Mouse (Mus musculus) kidney, postnatal 0 days (tissue): ENCODE measurements around the gene Enpp4. TPM values are rescaled to one million over a fixed set of nuclear protein-coding genes. Genes with fewer than 3 reads are reported as not detected.

ENCODE experiments used
- ATAC-seq: fragments of 200-750 bp; cut with Nextera tagmentation; replicated peaks from 2 replicates; pipeline ENCODE4 v1.8.0; 2017; ENCODE audit warnings: low read depth, moderate number of reproducible peaks, moderate TSS enrichment, moderate library complexity; ENCODE audit not compliant: low FRiP score
- DNase-seq: peaks from one replicate; pipeline ENCODE4 v3.0.0-alpha.2; 2016; ENCODE audit warnings: low spot score
- H3K27ac ChIP-seq: fragments of 300-500 bp; sonication (generic); 2 replicates; pipeline ENCODE4 v1.5.1; 2014; ENCODE audit warnings: mild to moderate bottlenecking
- H3K27me3 ChIP-seq: fragments of 300-500 bp; sonication (generic); 2 replicates; pipeline ENCODE4 v1.6.1; 2014; ENCODE audit warnings: low read length, mixed read lengths; ENCODE audit not compliant: insufficient read depth
- H3K36me3 ChIP-seq: fragments of 300-500 bp; sonication (generic); 2 replicates; pipeline ENCODE4 v1.6.1; 2014; ENCODE audit warnings: low read length, mixed read lengths; ENCODE audit not compliant: insufficient read depth
- H3K4me1 ChIP-seq: fragments of 300-500 bp; sonication (generic); replicated peaks from 2 replicates; pipeline ENCODE4 v1.6.1; 2014; ENCODE audit warnings: antibody characterized with exemption, low read length, mixed read lengths; ENCODE audit not compliant: insufficient read depth
- H3K4me2 ChIP-seq: fragments of 300-500 bp; sonication (generic); 2 replicates; pipeline ENCODE4 v1.6.1; 2014; ENCODE audit warnings: mild to moderate bottlenecking, low read length, moderate library complexity, mixed read lengths
- H3K4me3 ChIP-seq: fragments of 300-500 bp; sonication (generic); replicated peaks from 2 replicates; pipeline ENCODE4 v1.5.1; 2014; ENCODE audit warnings: low read depth, low read length
- H3K9ac ChIP-seq: fragments of 300-500 bp; sonication (generic); 2 replicates; pipeline ENCODE4 v1.6.1; 2014; ENCODE audit warnings: low read depth, low read length
- H3K9me3 ChIP-seq: fragments of 300-500 bp; sonication (generic); replicated peaks from 2 replicates; pipeline ENCODE4 v1.6.1; 2016; ENCODE audit warnings: low read length, inconsistent platforms, mixed read lengths
- CTCF ChIP-seq: IDR thresholded peaks from 2 replicates; pipeline ENCODE4 v1.5.1; 2016; ENCODE audit warnings: antibody characterized with exemption, low read depth, mild to moderate bottlenecking, moderate library complexity
- WGBS: fragments of 180-500 bp; shearing (Covaris S2); extraction: QIAGEN DNeasy Blood & Tissue Kit; methylation state at CpG from one replicate; pipeline ENCODE4 v1.1.7; 2014; 5-methylcytosine and 5-hydroxymethylcytosine counted together
- polyA plus RNA-seq: library from polyadenylated mRNA; unstranded; fragments of >200 nt; fragmentation: Nextera tagmentation; extraction: Ambion mirVana; gene quantifications from 2 replicates; pipeline ENCODE4 v1.2.1, GENCODE M21; 2015

Gene Enpp4
- polyA plus RNA-seq, 1 experiment from 2014 or later, result 6.4 TPM

GRCm38 (mm10) chr17:44129092-44129750 is 23.6 kb upstream of the Enpp4 start:
- H3K4me2 ChIP-seq, result no peak overlapping the region
- no peak overlapping the region for H3K27ac ChIP-seq
- ATAC-seq, result no peak
- WGBS, result 75% methylated on average over 13 of the region's 13 CpGs
- no peaks in the 10 kb centered on the region for H3K36me3 ChIP-seq
- no peak overlapping the region for H3K4me3 ChIP-seq
- H3K4me1 ChIP-seq, result no peaks in the 10 kb centered on the region
- TF ChIP-seq CTCF, result no peak
- no peaks in the 10 kb centered on the region for H3K9me3 ChIP-seq
- no peak for DNase-seq
- no peaks in the 10 kb centered on the region for H3K27me3 ChIP-seq
- no peak overlapping the region for H3K9ac ChIP-seq

- H3K27ac ChIP-seq, result no peak overlapping the region
- H3K27me3 ChIP-seq, result no peaks in the 10 kb centered on the region
- H3K9me3 ChIP-seq, result no peaks in the 10 kb centered on the region
- no peaks in the 10 kb centered on the region for H3K36me3 ChIP-seq
- ATAC-seq, result no peak
- H3K4me3 ChIP-seq, result no peak overlapping the region
- no peak for DNase-seq
- no peak overlapping the region for H3K4me2 ChIP-seq
- H3K9ac ChIP-seq, result no peak overlapping the region
- WGBS, result 62% methylated on average over 12 of the region's 12 CpGs
- no peaks in the 10 kb centered on the region for H3K4me1 ChIP-seq
- TF ChIP-seq CTCF, result no peak
Observed at GRCm38 (mm10) chr17:44121366-44122100, 15.9 kb upstream of the Enpp4 start.

- no peak overlapping the region for H3K27ac ChIP-seq
- 65% methylated on average over 4 of the region's 4 CpGs for WGBS
- H3K4me2 ChIP-seq, result no peak overlapping the region
- no peak for DNase-seq
- no peaks in the 10 kb centered on the region for H3K9me3 ChIP-seq
- H3K36me3 ChIP-seq, result no peaks in the 10 kb centered on the region
- H3K4me3 ChIP-seq, result no peak overlapping the region
- no peaks in the 10 kb centered on the region for H3K27me3 ChIP-seq
- TF ChIP-seq CTCF, result no peak
- H3K9ac ChIP-seq, result no peak overlapping the region
- no peaks in the 10 kb centered on the region for H3K4me1 ChIP-seq
- no peak for ATAC-seq
Observed at GRCm38 (mm10) chr17:44118231-44118630, 12.6 kb upstream of the Enpp4 start.

GRCm38 (mm10) chr17:44117721-44118120 is 12.1 kb upstream of the Enpp4 start:
- DNase-seq (peak; percentile 21), ATAC-seq (no peak)
- Histone ChIP-seq H3K4me1 (no peaks in the 10 kb centered on the region), H3K9me3 (no peaks in the 10 kb centered on the region), H3K27ac (no peak overlapping the region), H3K4me3 (no peak overlapping the region), H3K4me2 (no peak overlapping the region), H3K9ac (no peak overlapping the region), H3K27me3 (no peaks in the 10 kb centered on the region), H3K36me3 (no peaks in the 10 kb centered on the region)
- WGBS, result 47% methylated on average over 2 of the region's 2 CpGs
- TF ChIP-seq CTCF, result no peak

GRCm38 (mm10) chr17:44116584-44116983 is 11.0 kb upstream of the Enpp4 start:
- no peaks in the 10 kb centered on the region for H3K4me1 ChIP-seq
- H3K27ac ChIP-seq, result no peak overlapping the region
- H3K27me3 ChIP-seq, result no peaks in the 10 kb centered on the region
- ATAC-seq (no peak), DNase-seq (no peak)
- H3K4me2 ChIP-seq, result no peak overlapping the region
- no peaks in the 10 kb centered on the region for H3K36me3 ChIP-seq
- no peak overlapping the region for H3K4me3 ChIP-seq
- 86% methylated on average over 2 of the region's 2 CpGs for WGBS
- no peak overlapping the region for H3K9ac ChIP-seq
- no peaks in the 10 kb centered on the region for H3K9me3 ChIP-seq
- TF ChIP-seq CTCF, result no peak

GRCm38 (mm10) chr17:44108331-44108730 is 2.7 kb upstream of the Enpp4 start:
- H3K9ac ChIP-seq, result no peak overlapping the region
- no peak for DNase-seq
- no peaks in the 10 kb centered on the region for H3K9me3 ChIP-seq
- H3K4me2 ChIP-seq, result no peak overlapping the region
- no peaks in the 10 kb centered on the region for H3K4me1 ChIP-seq
- no peak for ATAC-seq
- H3K27ac ChIP-seq, result no peak overlapping the region
- no peak overlapping the region for H3K4me3 ChIP-seq
- no peaks in the 10 kb centered on the region for H3K27me3 ChIP-seq
- 73% methylated on average over 3 of the region's 3 CpGs for WGBS
- H3K36me3 ChIP-seq, result no peaks in the 10 kb centered on the region
- no peak for TF ChIP-seq CTCF
